Comparison of ENCODE assay signal across 17 mouse cellular contexts in genomic region chr2:24479151-24479550, GRCm38 (mm10). TPM values are rescaled to one million over a fixed set of nuclear protein-coding genes. Genes with fewer than 3 reads are reported as not detected.
A peak's percentile ranks its signal among the peaks of the same experiment; 100 is the strongest.
DNase-seq lines count a peak whose midpoint lies in the region; ATAC-seq and TF ChIP-seq lines count a peak whose summit lies in the region.
"Had no signal": no experiment of that assay in that cellular context is flagged by ENCODE, and none has a peak within 500 bp of the region (broad histone marks: within the 10 kb centered on the region; RNA-seq: fewer than 3 reads in every experiment).

No protein-coding gene starts in this region.

- 3% methylated on average over 1 of the region's 1 CpGs for WGBS in hindbrain, postnatal 0 days
- 4% methylated on average over 1 of the region's 1 CpGs for WGBS in hindbrain, embryonic 13.5 days
- 10% methylated on average over 1 of the region's 1 CpGs for WGBS in kidney, embryonic 14.5 days
- 4% methylated on average over 1 of the region's 1 CpGs for WGBS in small intestine, adult 2 months
- 33% methylated on average over 1 of the region's 1 CpGs for WGBS in heart, embryonic 10.5 days

- H3K9ac ChIP-seq in hindbrain, postnatal 0 days (replicated peaks; ENCODE audit: low read length), result no peak overlapping the region
- H3K9ac ChIP-seq in hindbrain, embryonic 13.5 days, result no peak overlapping the region
- H3K9ac ChIP-seq in kidney, embryonic 14.5 days (ENCODE audit: low read depth, low read length), result no peak overlapping the region
- H3K9ac ChIP-seq: liver, embryonic 13.5 days; midbrain, embryonic 13.5 days; neural tube, embryonic 13.5 days had no signal

- H3K27ac ChIP-seq in hindbrain, postnatal 0 days, result no peak overlapping the region
- no peak overlapping the region for H3K27ac ChIP-seq in hindbrain, embryonic 13.5 days
- H3K27ac ChIP-seq in embryonic fibroblast, embryonic 13.5 days (ENCODE audit: insufficient read depth, low read length), result peak overlapping the region; percentile 68
- H3K27ac ChIP-seq in kidney, embryonic 14.5 days (ENCODE audit: low read depth, low read length), result peak overlapping the region; percentile 83; the same call in 1 of the 2 replicates
- peak overlapping the region; percentile 88 for H3K27ac ChIP-seq in small intestine, adult 2 months (ENCODE audit: insufficient read depth, low read depth, low read length)
- no peak overlapping the region for H3K27ac ChIP-seq in heart, embryonic 10.5 days
- H3K27ac ChIP-seq: liver, embryonic 13.5 days; midbrain, embryonic 13.5 days; neural tube, embryonic 13.5 days had no signal

- H3K4me3 ChIP-seq in hindbrain, postnatal 0 days (ENCODE audit: low read length), result no peak overlapping the region
- no peak overlapping the region for H3K4me3 ChIP-seq in hindbrain, embryonic 13.5 days
- H3K4me3 ChIP-seq in embryonic fibroblast, embryonic 13.5 days (ENCODE audit: insufficient read depth, low read length), result no peak overlapping the region
- H3K4me3 ChIP-seq in kidney, embryonic 14.5 days (ENCODE audit: low read length), result no peak overlapping the region
- peak overlapping the region; percentile 28 for H3K4me3 ChIP-seq in small intestine, adult 2 months (ENCODE audit: low read depth, low read length)
- H3K4me3 ChIP-seq in heart, embryonic 10.5 days, result no peak overlapping the region
- H3K4me3 ChIP-seq: liver, embryonic 13.5 days; midbrain, embryonic 13.5 days; neural tube, embryonic 13.5 days had no signal

- peaks cover 5% of the 10 kb centered on the region for H3K4me1 ChIP-seq in hindbrain, postnatal 0 days (ENCODE audit: insufficient read depth, low read length)
- peaks cover 13% of the 10 kb centered on the region for H3K4me1 ChIP-seq in hindbrain, embryonic 13.5 days (replicated peaks)
- H3K4me1 ChIP-seq in embryonic fibroblast, embryonic 13.5 days (ENCODE audit: control insufficient read depth, insufficient read depth, low read length), result peaks cover 5% of the 10 kb centered on the region; the same call in 1 of the 2 replicates
- H3K4me1 ChIP-seq in kidney, embryonic 14.5 days (ENCODE audit: control insufficient read depth, insufficient read depth, low read length), result peaks cover 7% of the 10 kb centered on the region
- H3K4me1 ChIP-seq in small intestine, adult 2 months (ENCODE audit: control insufficient read depth, insufficient read depth, insufficient read length, low read length), result peaks cover 14% of the 10 kb centered on the region; the same call in 1 of the 2 replicates
- H3K4me1 ChIP-seq in heart, embryonic 10.5 days, result peaks cover 10% of the 10 kb centered on the region; the same call in 1 of the 2 replicates
- H3K4me1 ChIP-seq: liver, embryonic 13.5 days had no signal

- ATAC-seq in hindbrain, postnatal 0 days, result no peak
- no peak for ATAC-seq in hindbrain, embryonic 13.5 days (ENCODE audit: low FRiP score)
- no peak for ATAC-seq in kidney, embryonic 14.5 days (ENCODE audit: low FRiP score, low TSS enrichment)
- no peak for ATAC-seq in megakaryocyte progenitor cell, adult 5-6 weeks (replicated peaks; ENCODE audit: poor library complexity)
- ATAC-seq: activated CD4-positive, CD25-positive, alpha-beta regulatory T cell, adult 4 months; midbrain, embryonic 13.5 days had no signal

- H3K9me3 ChIP-seq in hindbrain, postnatal 0 days (ENCODE audit: low read length), result no peaks in the 10 kb centered on the region
- H3K9me3 ChIP-seq in hindbrain, embryonic 13.5 days, result no peaks in the 10 kb centered on the region
- H3K9me3 ChIP-seq in kidney, embryonic 14.5 days (ENCODE audit: control insufficient read depth, low read length), result no peaks in the 10 kb centered on the region
- H3K9me3 ChIP-seq in heart, embryonic 10.5 days, result no peaks in the 10 kb centered on the region
- H3K9me3 ChIP-seq: liver, embryonic 13.5 days; midbrain, embryonic 13.5 days; neural tube, embryonic 13.5 days had no signal

- no peaks in the 10 kb centered on the region for H3K36me3 ChIP-seq in hindbrain, postnatal 0 days (ENCODE audit: insufficient read depth, low read length)
- H3K36me3 ChIP-seq in hindbrain, embryonic 13.5 days, result no peaks in the 10 kb centered on the region
- no peaks in the 10 kb centered on the region for H3K36me3 ChIP-seq in kidney, embryonic 14.5 days (ENCODE audit: control insufficient read depth, insufficient read depth, low read length)
- H3K36me3 ChIP-seq in small intestine, adult 2 months (ENCODE audit: control insufficient read depth, insufficient read depth, low read length), result no peaks in the 10 kb centered on the region
- no peaks in the 10 kb centered on the region for H3K36me3 ChIP-seq in heart, embryonic 10.5 days
- H3K36me3 ChIP-seq: liver, embryonic 13.5 days; midbrain, embryonic 13.5 days; neural tube, embryonic 13.5 days had no signal

- H3K27me3 ChIP-seq in hindbrain, postnatal 0 days (ENCODE audit: insufficient read depth, low read length), result peaks cover 16% of the 10 kb centered on the region
- peaks cover 53% of the 10 kb centered on the region for H3K27me3 ChIP-seq in hindbrain, embryonic 13.5 days
- peaks cover 20% of the 10 kb centered on the region for H3K27me3 ChIP-seq in kidney, embryonic 14.5 days (ENCODE audit: control insufficient read depth, insufficient read depth, low read length)
- no peaks in the 10 kb centered on the region for H3K27me3 ChIP-seq in small intestine, adult 2 months (ENCODE audit: control insufficient read depth, insufficient read depth, low read length)
- peaks cover 62% of the 10 kb centered on the region for H3K27me3 ChIP-seq in heart, embryonic 10.5 days (ENCODE audit: insufficient read depth, poor library complexity, severe bottlenecking)

- peak; percentile 51 for DNase-seq in hindbrain, postnatal 0 days (ENCODE audit: low spot score)
- no peak for DNase-seq in heart, embryonic 10.5 days (ENCODE audit: low spot score)
- no peak for DNase-seq in adipocyte (ENCODE audit: low spot score)
- DNase-seq: heart, postnatal 10 days; liver, embryonic 13.5 days; thymus, postnatal 14 days had no signal

- H3K4me2 ChIP-seq in hindbrain, postnatal 0 days (ENCODE audit: low read depth, low read length), result no peak overlapping the region
- H3K4me2 ChIP-seq in hindbrain, embryonic 13.5 days, result no peak overlapping the region
- H3K4me2 ChIP-seq in kidney, embryonic 14.5 days (replicated peaks; ENCODE audit: low read depth, low read length), result peak overlapping the region; percentile 10; the same call in 1 of the 2 replicates
- H3K4me2 ChIP-seq: liver, embryonic 13.5 days; midbrain, embryonic 13.5 days; neural tube, embryonic 13.5 days had no signal

- TF ChIP-seq POLR2A in embryonic fibroblast, embryonic 13.5 days (IDR thresholded peaks at IDR 0.05; ENCODE audit: low read depth, low read length), result no peak
- no peak for TF ChIP-seq POLR2A in small intestine, adult 2 months (IDR thresholded peaks at IDR 0.05; ENCODE audit: low read depth, low read length)

- TF ChIP-seq CTCF in hindbrain, postnatal 0 days (IDR thresholded peaks at IDR 0.05; ENCODE audit: low read depth), result peak; percentile 37
- TF ChIP-seq CTCF in embryonic fibroblast, embryonic 13.5 days (IDR thresholded peaks at IDR 0.05; ENCODE audit: borderline replicate concordance, insufficient read depth, low read length), result no peak
- peak; percentile 53; the same call in 1 of the 2 replicates for TF ChIP-seq CTCF in small intestine, adult 2 months (IDR thresholded peaks at IDR 0.05; ENCODE audit: extremely low read depth, insufficient read length, insufficient replicate concordance, low read depth, low read length)

RNA-seq across cellular contexts. Expression of gene Pax8, which starts 3.8 kb away (rescaled TPM):
- total RNA-seq in hindbrain, postnatal 0 days (2014; rRNA removed), result 32.0 and 44.4 TPM in 2 replicates
- polyA plus RNA-seq in hindbrain, postnatal 0 days (2015; fragmentation: Nextera tagmentation; extraction: Ambion mirVana), result 14.8 and 16.3 TPM in 2 replicates
- 32.9 and 41.1 TPM in 2 replicates for polyA plus RNA-seq in hindbrain, embryonic 13.5 days (2015; fragmentation: Nextera tagmentation; extraction: Ambion mirVana)
- polyA plus RNA-seq in embryonic fibroblast, embryonic 13.5 days (2011; ENCODE audit: insufficient read length, low read depth, missing spikeins), result 0.79 and 0.92 TPM in 2 replicates
- polyA plus RNA-seq in kidney, embryonic 14.5 days (2014; fragmentation: Nextera tagmentation; extraction: Ambion mirVana), result 89.8 and 140 TPM in 2 replicates
- polyA plus RNA-seq in small intestine, adult 2 months (2012; rRNA removed), result 2.4 and 10.4 TPM in 2 replicates
- polyA plus RNA-seq in heart, embryonic 10.5 days (2016; fragmentation: Nextera tagmentation; extraction: Ambion mirVana), result 0.52 and 1.6 TPM in 2 replicates
- total RNA-seq in megakaryocyte progenitor cell, adult 5-6 weeks (2015), result 1.3 and 2.9 TPM in 2 replicates
- 0.20 and 1.1 TPM in 2 replicates for total RNA-seq in megakaryocyte progenitor cell, adult 5-6 weeks (2017)
- total RNA-seq: granulocyte monocyte progenitor cell, adult 5-6 weeks; heart, postnatal 10 days; MEL had no signal
- polyA plus RNA-seq: activated CD4-positive, CD25-positive, alpha-beta regulatory T cell, adult 4 months; cortical plate, adult 2 months had no signal

Comparison
In these comparisons a context has a peak if more than half of its experiments do, and no peak if none do; other contexts are left out.
1. H3K27ac ChIP-seq: peak in embryonic fibroblast, embryonic 13.5 days (single experiment), kidney, embryonic 14.5 days (single experiment) and small intestine, adult 2 months (single experiment); none in hindbrain, postnatal 0 days (single experiment), hindbrain, embryonic 13.5 days (single experiment) and heart, embryonic 10.5 days (single experiment).